Mouse (Mus musculus) gastrocnemius, postnatal 25 days (tissue): Measurements from ENCODE around the gene Kcng4. TPM values are rescaled to one million over a fixed set of nuclear protein-coding genes. Genes with fewer than 3 reads are reported as not detected.

ENCODE experiments used
- DNase-seq: peaks from one replicate; pipeline ENCODE4 v3.0.0; 2022
- total RNA-seq, 2 experiments: library from RNA; stranded (reverse); gene quantifications; 1 replicate in 1 of 2; 2 replicates in 1 of 2; pipeline ENCODE4 v1.2.3; 2021

Gene Kcng4
- total RNA-seq, 2 experiments from 2014 or later = 8.6 to 12.6 TPM

DNA sequence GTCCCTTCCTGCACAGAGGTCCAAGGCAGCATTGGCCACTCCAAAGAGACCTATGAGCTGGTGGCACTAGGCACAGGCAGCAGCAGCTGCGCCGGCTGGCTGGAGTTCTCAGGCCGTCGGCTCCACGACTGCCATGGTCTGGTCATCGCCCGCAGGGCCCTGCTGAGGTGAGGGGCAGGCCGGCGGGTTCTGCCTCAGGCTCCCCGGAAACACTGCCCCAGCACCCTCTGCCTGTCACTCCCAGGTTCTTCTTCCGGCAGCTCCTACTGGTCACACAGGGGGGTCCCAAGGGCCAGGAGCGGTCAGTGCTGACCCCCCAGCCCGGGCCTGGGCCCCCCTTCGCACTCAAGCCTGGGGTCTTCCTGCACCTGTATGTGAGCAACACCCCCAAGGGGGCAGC lies 20.4 kb downstream of the Kcng4 start:
- no peak for DNase-seq

DNA sequence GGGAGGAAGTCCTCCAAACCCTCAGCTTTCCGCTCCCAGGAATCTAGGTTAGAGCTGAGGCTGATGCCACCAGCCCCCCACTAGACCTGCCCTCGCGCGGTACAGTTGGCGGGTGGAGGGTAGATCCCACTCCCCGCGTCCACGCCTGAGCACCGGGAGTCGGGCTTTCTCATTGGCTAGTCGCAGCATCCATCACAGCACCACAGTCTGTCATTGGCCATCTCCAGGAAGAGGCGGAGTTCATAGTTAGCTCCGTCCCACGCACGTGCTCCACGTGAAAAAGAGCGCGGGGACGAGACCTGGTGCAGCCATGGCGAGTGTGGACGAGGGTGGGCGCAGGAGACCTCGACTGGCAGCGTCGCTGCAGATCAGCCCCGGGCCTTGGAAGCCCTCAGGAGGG lies 23.0 kb downstream of the Kcng4 start, which contains the start of gene Adad2:
Gene Adad2, plus strand, starts transcription at position 277 of the 400 bp plus-strand sequence.
- no peak for DNase-seq

DNA sequence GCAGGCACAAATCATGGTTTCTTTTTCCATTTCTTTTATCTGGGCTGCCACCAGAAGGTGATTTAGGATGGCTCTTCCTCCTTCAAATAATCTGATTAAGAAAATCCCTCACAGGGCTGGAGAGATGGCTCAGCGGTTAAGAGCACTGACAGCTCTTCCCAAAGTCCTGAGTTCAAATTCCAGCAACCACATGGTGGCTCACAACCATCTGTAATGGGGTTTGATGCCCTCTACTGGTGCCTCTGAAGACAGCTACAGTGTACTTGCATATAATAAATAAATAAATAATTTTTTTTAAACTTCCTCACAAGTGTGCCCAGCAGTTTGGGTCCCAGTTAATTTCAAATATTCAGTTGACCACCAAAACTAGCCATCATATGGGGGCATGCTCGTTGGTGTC lies 29.3 kb downstream of the Kcng4 start:
- DNase-seq = no peak

DNA sequence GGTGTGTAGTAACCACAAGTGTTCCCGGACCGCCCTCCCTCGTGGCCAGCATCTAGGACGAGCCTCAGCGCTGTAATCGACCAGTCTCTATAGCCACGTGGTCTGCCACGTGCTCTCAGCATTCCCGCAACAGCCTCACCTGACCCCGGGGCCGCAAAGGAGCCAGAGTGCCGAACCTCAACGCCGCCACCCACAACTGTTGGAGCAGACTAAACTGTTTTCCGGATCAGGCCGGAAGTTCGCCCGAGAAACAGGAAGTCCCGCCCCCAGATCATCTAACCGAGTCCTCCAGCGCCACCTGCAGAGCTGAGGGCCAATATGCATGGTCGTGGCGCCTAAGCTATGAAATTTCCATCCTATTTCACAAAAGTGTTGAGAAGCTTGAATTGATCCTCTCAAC lies 30.5 kb downstream of the Kcng4 start, which contains the start of gene Taf1c:
Gene Taf1c, minus strand, starts transcription at position 227 of the 400 bp plus-strand sequence.
- peak; percentile 84 for DNase-seq

DNA sequence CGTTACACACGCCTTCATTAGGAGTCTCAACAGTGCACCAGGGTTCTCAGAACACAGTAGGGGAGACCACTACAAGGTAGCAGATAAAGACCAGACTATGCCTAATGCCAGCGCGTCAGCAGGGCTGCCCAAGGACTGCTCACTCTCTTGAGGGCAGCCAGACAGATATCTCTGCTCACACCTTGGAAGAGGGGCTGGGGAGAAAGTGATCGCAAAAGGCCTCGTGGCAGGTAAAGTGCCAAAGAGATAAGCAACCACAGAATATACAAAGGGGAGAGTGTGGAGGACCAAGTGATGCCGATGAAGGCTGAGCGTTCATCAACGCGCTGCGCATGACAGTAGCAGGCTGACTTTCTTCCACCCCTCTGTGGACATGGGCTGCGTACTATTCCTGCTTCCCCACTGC lies 31.1 kb downstream of the Kcng4 start:
- no peak for DNase-seq

DNA sequence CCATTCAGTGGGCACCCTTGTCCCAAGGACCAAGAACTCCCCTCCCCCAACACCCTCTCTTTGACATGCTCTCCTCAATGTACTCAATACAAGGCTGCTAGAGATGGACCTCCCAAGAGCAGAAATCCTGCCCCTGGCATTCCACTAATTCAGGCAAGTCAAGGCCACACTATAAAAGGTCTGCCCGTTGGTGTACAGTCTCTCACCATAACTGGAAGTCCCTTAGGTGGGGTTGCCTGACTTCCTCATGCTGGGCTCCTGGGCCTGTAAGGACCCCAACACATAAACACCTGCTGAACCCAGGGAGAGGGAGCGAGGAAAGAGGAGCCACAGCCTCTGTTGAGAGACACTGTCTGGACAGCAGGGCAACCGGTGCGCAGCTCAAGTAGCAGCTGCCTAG lies 31.7 kb downstream of the Kcng4 start:
- DNase-seq = no peak

DNA sequence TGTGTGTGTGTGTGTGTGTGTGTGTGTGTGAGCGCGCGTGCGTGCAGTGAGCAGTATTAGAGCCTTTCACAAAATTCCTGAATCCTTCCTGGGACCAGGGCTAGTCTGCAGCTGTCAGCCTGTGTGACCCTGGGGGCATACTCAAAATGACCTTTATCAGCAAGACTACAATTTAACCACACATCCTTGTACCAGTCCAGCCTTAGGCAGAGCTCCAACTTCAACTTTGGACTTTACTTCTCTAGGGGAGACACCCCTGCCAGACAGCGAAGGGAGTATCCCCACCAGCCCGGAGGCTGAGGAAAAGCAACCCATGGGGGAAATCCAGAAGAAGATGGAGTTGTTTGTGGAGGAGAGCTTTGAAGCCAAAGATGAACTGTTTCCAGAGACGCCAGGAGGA lies 44.0 kb downstream of the Kcng4 start:
- DNase-seq = no peak

DNA sequence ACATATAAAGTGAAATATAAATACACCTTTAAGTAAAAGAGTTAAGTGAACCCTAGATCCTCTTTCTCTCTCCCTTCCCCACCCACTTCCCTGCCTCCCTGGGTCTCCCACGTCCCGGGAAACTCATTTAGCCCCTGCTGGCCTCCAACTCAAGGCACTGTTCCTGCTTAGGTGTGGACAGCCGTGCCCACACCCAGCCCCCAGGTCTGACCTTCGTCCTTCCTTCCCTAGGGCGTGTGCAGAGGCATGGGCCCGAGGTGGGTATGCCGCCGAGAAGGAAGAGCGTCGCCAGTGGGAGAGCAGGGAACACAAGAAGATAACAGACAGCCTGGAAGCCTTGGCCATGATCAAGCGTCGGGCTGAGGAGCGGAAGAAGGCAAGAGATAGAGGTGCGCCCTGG lies 45.1 kb downstream of the Kcng4 start:
- no peak for DNase-seq

DNA sequence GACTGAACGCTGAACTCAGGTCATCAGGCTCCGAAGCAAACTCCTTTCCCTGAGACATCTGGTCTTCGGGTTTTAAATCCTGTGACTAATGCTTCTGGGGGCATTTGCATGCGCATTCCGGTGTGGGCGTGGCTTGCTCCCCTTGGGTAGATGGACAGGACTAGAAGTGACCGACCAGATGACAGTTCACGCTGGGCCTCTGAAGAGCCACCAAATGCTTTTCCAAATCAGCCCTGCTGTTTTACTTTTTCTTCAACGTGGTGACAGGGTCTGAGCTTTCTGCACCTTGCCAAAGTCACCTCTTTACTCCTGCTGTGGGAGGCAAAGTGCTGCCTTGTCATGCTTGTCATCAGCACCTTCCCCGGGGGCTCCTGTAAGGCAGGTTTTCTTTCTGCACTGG lies 46.6 kb downstream of the Kcng4 start:
- no peak for DNase-seq

DNA sequence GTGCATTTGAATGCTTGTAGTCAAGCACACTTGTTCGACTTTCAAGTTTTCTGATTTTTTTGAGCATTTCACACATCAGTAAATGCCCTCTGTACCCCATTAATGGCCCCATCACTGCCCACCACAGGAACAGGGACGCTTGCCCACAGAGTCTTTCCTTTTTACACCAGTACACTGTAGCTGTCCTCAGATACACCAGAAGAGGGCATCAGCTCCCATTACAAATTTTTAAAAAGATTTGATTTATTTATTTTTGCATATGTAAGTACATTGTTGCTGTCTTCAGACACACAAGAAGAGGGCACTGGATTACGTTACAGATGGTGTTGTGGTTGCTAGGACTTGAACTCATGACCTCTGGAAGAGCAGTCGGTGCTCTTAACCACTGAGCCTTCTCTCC lies 47.2 kb downstream of the Kcng4 start:
- DNase-seq = no peak

DNA sequence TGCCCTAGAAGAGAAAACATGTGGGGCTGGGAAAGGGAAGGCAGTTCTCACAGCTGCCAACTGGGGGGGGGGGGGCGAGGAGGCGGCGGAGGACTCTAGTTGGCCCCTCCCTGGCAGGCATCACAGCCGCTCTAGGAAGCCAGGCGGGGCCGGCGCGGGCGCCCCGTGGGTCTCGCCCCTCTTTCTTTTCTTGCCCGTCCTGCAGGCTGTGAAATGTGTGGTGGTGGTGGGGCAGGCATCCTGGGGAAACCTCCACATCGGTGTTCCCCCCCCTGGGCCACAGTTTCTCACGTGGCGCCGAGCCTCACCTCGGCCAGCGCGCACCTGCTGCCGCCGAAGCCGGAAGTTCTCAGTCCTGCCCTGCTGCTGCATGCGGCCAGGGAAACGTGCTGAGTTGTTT lies 49.6 kb downstream of the Kcng4 start:
- no peak for DNase-seq

DNA sequence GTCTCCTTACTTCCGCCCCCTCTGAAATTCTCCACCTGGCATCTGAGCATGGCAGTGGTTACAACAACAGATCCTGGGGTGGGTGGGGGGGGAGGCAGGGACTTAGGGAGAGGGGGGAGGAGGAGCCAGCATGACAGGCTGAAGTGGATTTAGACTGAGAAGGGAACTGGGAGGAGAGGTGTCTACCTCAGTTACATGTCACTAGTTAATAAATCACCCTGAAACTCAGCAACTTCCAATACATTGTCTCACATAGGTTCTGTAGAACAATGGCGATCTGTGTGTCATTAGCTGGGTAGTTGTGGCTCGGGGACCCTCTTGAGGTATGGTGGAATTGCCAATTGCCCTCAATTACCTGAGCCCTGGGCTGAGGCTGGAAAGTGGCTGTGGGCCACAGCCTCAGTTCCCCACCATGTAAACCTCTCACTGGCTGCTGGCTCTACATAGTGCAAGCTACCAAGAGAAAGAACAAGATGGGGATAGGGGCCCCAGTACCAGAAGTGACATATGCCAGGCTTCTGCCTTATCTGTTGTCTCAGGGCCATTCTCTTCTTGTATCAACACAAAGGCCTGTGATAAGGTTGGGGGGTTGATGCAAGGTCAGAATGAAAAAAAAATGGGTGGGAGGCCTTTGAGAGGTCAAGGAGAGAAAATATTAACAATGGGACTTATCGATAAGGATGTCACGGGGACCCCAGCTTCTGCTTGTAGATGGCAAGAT lies 54.9 kb downstream of the Kcng4 start:
- no peak for DNase-seq

DNA sequence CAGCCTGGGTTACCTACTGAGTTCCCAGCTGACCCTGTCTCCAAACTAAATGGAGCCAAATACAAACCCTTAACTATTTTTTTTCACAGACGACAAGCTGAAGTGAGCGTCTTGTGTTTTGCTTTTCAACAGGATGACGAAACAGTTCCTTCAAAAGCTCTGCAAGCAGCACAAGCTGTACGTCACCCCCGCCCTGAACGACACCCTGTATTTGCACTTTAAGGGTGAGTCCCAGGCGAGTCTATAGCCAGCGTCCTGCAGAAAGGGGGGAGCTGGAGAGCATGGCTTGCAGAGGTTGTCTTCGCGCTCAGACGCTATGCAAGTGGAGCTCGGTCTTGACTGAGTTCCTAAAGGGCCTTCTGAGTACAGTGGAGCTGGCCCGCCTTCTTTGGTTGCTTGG lies 56.4 kb downstream of the Kcng4 start:
- DNase-seq = no peak

DNA sequence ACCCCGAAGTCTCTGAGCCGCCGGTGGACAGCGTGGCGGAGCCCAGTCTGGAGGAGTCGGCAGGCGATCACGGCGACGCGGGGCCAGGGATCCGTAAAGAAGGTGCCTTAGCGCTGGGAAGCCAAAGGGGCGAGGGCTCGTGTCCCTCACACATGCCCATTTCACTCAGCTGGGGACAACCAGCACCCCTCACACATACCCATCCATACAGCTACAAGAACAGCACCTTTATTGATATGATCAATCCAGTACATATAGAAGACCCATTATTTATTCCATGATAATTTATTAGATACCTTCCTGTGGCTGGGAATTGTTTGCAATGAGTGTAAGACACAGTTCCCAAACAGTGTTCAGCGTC lies 60.1 kb downstream of the Kcng4 start:
- DNase-seq = no peak

DNA sequence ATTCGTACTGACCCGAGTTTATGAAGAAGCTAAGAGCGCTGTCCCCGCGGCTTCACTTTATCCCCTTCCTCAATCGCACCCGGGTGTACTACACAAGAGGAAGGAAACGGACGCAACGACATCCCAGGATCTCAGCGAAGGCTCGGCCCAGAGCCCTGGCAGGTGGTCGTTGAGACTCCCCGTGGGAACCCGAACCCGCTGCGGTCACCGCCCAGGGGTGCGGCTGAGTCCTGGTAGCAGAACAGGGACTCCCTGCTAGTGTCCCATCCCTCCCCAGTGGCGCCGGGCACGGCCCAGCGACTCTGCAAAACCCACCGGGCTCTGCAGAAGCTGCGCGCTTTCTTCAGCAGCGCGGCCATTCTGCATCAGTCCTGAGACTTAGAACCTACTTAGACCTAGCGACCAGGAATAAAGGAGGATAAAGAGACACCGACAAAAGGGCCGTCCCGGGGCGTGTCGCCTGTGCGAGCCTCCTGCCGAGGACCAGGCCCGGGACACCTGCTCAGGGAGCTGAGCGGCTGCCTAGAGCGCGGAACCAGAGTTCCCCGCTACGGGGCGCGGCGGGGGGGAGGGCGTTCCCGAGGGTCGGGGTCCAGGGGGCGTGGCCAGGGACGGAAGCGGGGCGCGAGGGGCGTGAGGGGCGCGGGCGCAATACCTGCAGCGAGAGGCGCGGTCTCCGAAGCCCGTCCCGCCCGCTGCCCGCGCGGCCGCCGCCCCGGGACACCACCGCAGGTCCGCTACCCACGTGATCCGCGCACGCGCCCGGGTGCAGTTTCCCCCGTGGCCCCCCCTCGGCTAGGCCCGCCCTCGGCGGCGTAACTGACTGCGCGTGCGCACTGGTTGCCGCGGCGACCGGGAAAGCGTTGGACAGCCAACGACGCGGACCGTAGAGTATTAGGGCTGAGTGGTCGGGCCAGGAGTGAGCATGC lies 60.8 kb downstream of the Kcng4 start, which contains the start of the genes Hsdl1 and Dnaaf1:
Gene Hsdl1, minus strand, starts transcription at position 747 of the 929 bp plus-strand sequence.
Gene Dnaaf1, plus strand, starts transcription at position 799 of the 929 bp plus-strand sequence.
- DNase-seq = peak; percentile 93

Other genes with a start within 250 kb of the Kcng4 start
- 10 to 100 TPM; 76.5 to 78.1 TPM for gene Mlycd, start 240.8 kb downstream of the Kcng4 start, total RNA-seq
- gene Osgin1, start 201.6 kb downstream of the Kcng4 start, total RNA-seq = 10 to 100 TPM in 1 of 2 experiments, 1 to 10 TPM in 1; 9.9 to 14.8 TPM
- gene Necab2, start 189.0 kb downstream of the Kcng4 start, total RNA-seq = under 1 TPM; 0.13 to 0.18 TPM
- not detected for gene Slc38a8, start 134.0 kb downstream of the Kcng4 start, total RNA-seq
- 10 to 100 TPM; 26.7 to 27.0 TPM for gene Mbtps1, start 76.9 kb downstream of the Kcng4 start, total RNA-seq
- 10 to 100 TPM; 11.2 to 13.3 TPM for gene Hsdl1, start 60.5 kb downstream of the Kcng4 start, total RNA-seq
- not detected for gene Dnaaf1, start 60.4 kb downstream of the Kcng4 start, total RNA-seq
- gene Taf1c, start 30.5 kb downstream of the Kcng4 start, total RNA-seq = 1 to 10 TPM; 3.4 to 4.0 TPM
- under 1 TPM in 1 of 2 experiments, not detected in 1; 0.23 TPM for gene Adad2, start 22.9 kb downstream of the Kcng4 start, total RNA-seq
- gene Wfdc1, start 30.7 kb upstream of the Kcng4 start, total RNA-seq = 100 to 1,000 TPM in 1 of 2 experiments, 10 to 100 TPM in 1; 74.0 to 104 TPM
- under 1 TPM in 1 of 2 experiments, not detected in 1; 0.13 TPM for gene Atp2c2, start 64.3 kb upstream of the Kcng4 start, total RNA-seq
- gene Tldc1, start 142.7 kb upstream of the Kcng4 start, total RNA-seq = 1 to 10 TPM; 3.2 to 4.0 TPM
- gene Cotl1, start 204.9 kb upstream of the Kcng4 start, total RNA-seq = 10 to 100 TPM in 1 of 2 experiments, 1 to 10 TPM in 1; 6.5 to 11.3 TPM
- 1 to 10 TPM; 1.3 to 1.4 TPM for gene Klhl36, start 226.6 kb upstream of the Kcng4 start, total RNA-seq